17 mouse cellular contexts compared by ENCODE assay signal in genomic region chr16:90518732-90519295, GRCm38 (mm10).
DNase-seq lines count a peak whose midpoint lies in the region; ATAC-seq and TF ChIP-seq lines count a peak whose summit lies in the region.
"Had no signal": no experiment of that assay in that cellular context is flagged by ENCODE, and none has a peak within 500 bp of the region (broad histone marks: within the 10 kb centered on the region; RNA-seq: fewer than 3 reads in every experiment).

No protein-coding gene starts in this region.

- WGBS in lung, embryonic 14.5 days: 57% methylated on average over 13 of the region's 13 CpGs
- WGBS in lung, postnatal 0 days: 49% methylated on average over 13 of the region's 13 CpGs
- 60% methylated on average over 13 of the region's 13 CpGs for WGBS in limb, embryonic 12.5 days
- WGBS in cerebellum, adult 2 months: 71% methylated on average over 13 of the region's 13 CpGs

- TF ChIP-seq POLR2A in cerebellum, adult 2 months (IDR thresholded peaks at IDR 0.05; ENCODE audit: borderline replicate concordance, insufficient read depth, low read length): no peak

- H3K27ac ChIP-seq in lung, embryonic 14.5 days (ENCODE audit: low read depth): peak overlapping the region; percentile 50; the same call in 1 of the 2 replicates
- H3K27ac ChIP-seq in lung, postnatal 0 days (ENCODE audit: low read length): no peak overlapping the region
- peak overlapping the region; percentile 36 for H3K27ac ChIP-seq in limb, embryonic 12.5 days
- H3K27ac ChIP-seq in cerebellum, adult 2 months (ENCODE audit: insufficient read depth, low read length): no peak overlapping the region
- H3K27ac ChIP-seq: heart, embryonic 15.5 days; kidney, postnatal 0 days had no signal

- no peaks in the 10 kb centered on the region for H3K9me3 ChIP-seq in lung, embryonic 14.5 days (ENCODE audit: low read depth, low read length)
- H3K9me3 ChIP-seq in lung, postnatal 0 days (ENCODE audit: low read length): no peaks in the 10 kb centered on the region
- H3K9me3 ChIP-seq in limb, embryonic 12.5 days: no peaks in the 10 kb centered on the region
- H3K9me3 ChIP-seq: heart, embryonic 15.5 days had no signal

- TF ChIP-seq CTCF in lung, embryonic 14.5 days (IDR thresholded peaks at IDR 0.05; ENCODE audit: low read depth): no peak
- no peak for TF ChIP-seq CTCF in lung, postnatal 0 days (IDR thresholded peaks at IDR 0.05)
- TF ChIP-seq CTCF in cerebellum, adult 2 months (IDR thresholded peaks at IDR 0.05; ENCODE audit: borderline replicate concordance, insufficient read depth, low read depth, low read length): no peak

- no peak for TF ChIP-seq EP300 in lung, postnatal 0 days (IDR thresholded peaks at IDR 0.05)

- ATAC-seq in lung, embryonic 14.5 days (ENCODE audit: insufficient read depth): peak; percentile 44
- ATAC-seq in lung, postnatal 0 days: no peak; the same call in 1 of the 2 replicates
- no peak for ATAC-seq in limb, embryonic 12.5 days (ENCODE audit: insufficient number of reproducible peaks, insufficient read depth, low FRiP score, low TSS enrichment, low read depth)

- H3K4me3 ChIP-seq in lung, embryonic 14.5 days (ENCODE audit: low read depth, low read length): no peak overlapping the region
- H3K4me3 ChIP-seq in lung, postnatal 0 days (ENCODE audit: low read depth, low read length): no peak overlapping the region
- H3K4me3 ChIP-seq in limb, embryonic 12.5 days (replicated peaks): no peak overlapping the region
- no peak overlapping the region for H3K4me3 ChIP-seq in cerebellum, adult 2 months (replicated peaks; ENCODE audit: insufficient read depth, low read depth, low read length)
- H3K4me3 ChIP-seq: heart, embryonic 15.5 days had no signal

- H3K4me2 ChIP-seq in lung, embryonic 14.5 days: no peak overlapping the region
- H3K4me2 ChIP-seq in lung, postnatal 0 days (replicated peaks; ENCODE audit: low read depth, low read length): no peak overlapping the region
- 0 out of 2 replicates have a peak overlapping the region, but pooled peaks have one; percentile 0 for H3K4me2 ChIP-seq in limb, embryonic 12.5 days
- H3K4me2 ChIP-seq: heart, embryonic 15.5 days; liver, embryonic 11.5 days had no signal

- peaks cover 26% of the 10 kb centered on the region; the same call in 1 of the 2 replicates for H3K4me1 ChIP-seq in lung, embryonic 14.5 days (ENCODE audit: insufficient read depth)
- no peaks in the 10 kb centered on the region; the same call in 1 of the 2 replicates for H3K4me1 ChIP-seq in lung, postnatal 0 days (ENCODE audit: insufficient read depth, low read depth, low read length)
- peaks cover 61% of the 10 kb centered on the region for H3K4me1 ChIP-seq in limb, embryonic 12.5 days (replicated peaks)
- no peaks in the 10 kb centered on the region for H3K4me1 ChIP-seq in cerebellum, adult 2 months (ENCODE audit: control insufficient read depth, insufficient read depth, low read length)

- no peak overlapping the region for H3K9ac ChIP-seq in lung, embryonic 14.5 days
- no peak overlapping the region for H3K9ac ChIP-seq in lung, postnatal 0 days (replicated peaks; ENCODE audit: low read depth)
- H3K9ac ChIP-seq in limb, embryonic 12.5 days (replicated peaks): no peak overlapping the region
- H3K9ac ChIP-seq: heart, embryonic 15.5 days had no signal

- no peaks in the 10 kb centered on the region for H3K36me3 ChIP-seq in lung, embryonic 14.5 days (ENCODE audit: insufficient read depth)
- no peaks in the 10 kb centered on the region for H3K36me3 ChIP-seq in lung, postnatal 0 days (ENCODE audit: insufficient read depth, low read length)
- no peaks in the 10 kb centered on the region for H3K36me3 ChIP-seq in limb, embryonic 12.5 days
- H3K36me3 ChIP-seq: heart, embryonic 15.5 days had no signal

- H3K27me3 ChIP-seq in lung, embryonic 14.5 days (ENCODE audit: insufficient read depth, low read length): no peaks in the 10 kb centered on the region
- H3K27me3 ChIP-seq in lung, postnatal 0 days (replicated peaks; ENCODE audit: insufficient read depth, low read length): no peaks in the 10 kb centered on the region
- H3K27me3 ChIP-seq in limb, embryonic 12.5 days: no peaks in the 10 kb centered on the region
- H3K27me3 ChIP-seq in cerebellum, adult 2 months (ENCODE audit: control insufficient read depth, insufficient read depth, low read length): no peaks in the 10 kb centered on the region
- H3K27me3 ChIP-seq: heart, embryonic 15.5 days had no signal

- DNase-seq in lung, embryonic 14.5 days: peak; percentile 77
- no peak for DNase-seq in lung, postnatal 0 days (ENCODE audit: low spot score)
- DNase-seq in embryo, embryonic 10 days (ENCODE audit: low spot score): peak; percentile 70
- peak; percentile 57 for DNase-seq in embryo, embryonic 11 days
- DNase-seq in ovary, adult 18-20 months (ENCODE audit: low spot score): no peak
- DNase-seq in cerebellum, adult 2 months: no peak
- DNase-seq: cerebellum, adult 18-20 months; gastrocnemius, postnatal 36 days; heart, postnatal 4 days; kidney, adult 11 months; lung, adult 18-20 months; thymus, adult 18-20 months; thymus, postnatal 4 days had no signal

Comparison
In these comparisons a context has a peak if more than half of its experiments do, and no peak if none do; other contexts are left out.
1. DNase-seq: peak in lung, embryonic 14.5 days (single experiment), embryo, embryonic 10 days (single experiment) and embryo, embryonic 11 days (single experiment); none in lung, postnatal 0 days (single experiment), ovary, adult 18-20 months (single experiment) and cerebellum, adult 2 months (0 of 2).
2. H3K27ac ChIP-seq: peak in lung, embryonic 14.5 days (single experiment) and limb, embryonic 12.5 days (single experiment); none in lung, postnatal 0 days (single experiment) and cerebellum, adult 2 months (single experiment).